Comparison of ENCODE assay signal across 11 mouse cellular contexts in the genomic region with DNA sequence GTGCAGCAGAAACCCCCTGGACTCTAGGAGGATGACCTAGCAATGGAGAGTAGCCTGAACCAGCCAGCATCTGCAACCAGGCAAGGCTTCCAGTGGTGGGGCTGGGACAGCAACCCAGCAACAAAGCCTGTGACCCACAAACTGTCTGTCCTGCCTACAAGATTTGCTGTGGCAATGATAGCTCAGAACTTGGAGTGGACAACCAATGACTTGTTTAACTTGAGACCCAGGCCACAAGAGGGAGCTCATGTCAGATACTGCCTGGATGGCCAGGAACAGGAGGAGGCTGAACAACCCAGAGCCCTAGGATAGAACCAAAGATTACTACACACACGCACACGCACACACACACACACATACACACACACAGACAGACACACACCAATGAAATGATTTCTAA. TPM values are rescaled to one million over a fixed set of nuclear protein-coding genes. Genes with fewer than 3 reads are reported as not detected.
DNase-seq lines count a peak whose midpoint lies in the region; ATAC-seq and TF ChIP-seq lines count a peak whose summit lies in the region.
"Had no signal": no experiment of that assay in that cellular context is flagged by ENCODE, and none has a peak within 500 bp of the region (broad histone marks: within the 10 kb centered on the region; RNA-seq: fewer than 3 reads in every experiment).

No protein-coding gene starts in this region.

- DNase-seq in layer of hippocampus, adult 11-12 months (ENCODE audit: low spot score), result peak; percentile 29
- DNase-seq in layer of hippocampus, postnatal 14 days (ENCODE audit: low spot score in 2 of 2), result no peak
- peak; percentile 19 for DNase-seq in ES-E14 (ENCODE audit: low read depth, low spot score)
- DNase-seq in brain, embryonic 14.5 days (ENCODE audit: low read depth), result peak; percentile 8
- DNase-seq in naive thymus-derived CD4-positive, alpha-beta T cell, adult 2 months (ENCODE audit: low read depth), result peak; percentile 67
- no peak for DNase-seq in ovary, adult 18-20 months (ENCODE audit: low spot score)

- H3K36me3 ChIP-seq in ES-E14 (ENCODE audit: control insufficient read depth, insufficient read depth, low read length, poor library complexity, severe bottlenecking), result no peaks in the 10 kb centered on the region
- no peaks in the 10 kb centered on the region for H3K36me3 ChIP-seq in hindbrain, embryonic 12.5 days
- H3K36me3 ChIP-seq: embryonic facial prominence, embryonic 12.5 days had no signal

- no peak overlapping the region for H3K27ac ChIP-seq in ES-E14 (ENCODE audit: insufficient read depth, low read depth, low read length, poor library complexity, severe bottlenecking)
- no peak overlapping the region for H3K27ac ChIP-seq in hindbrain, embryonic 12.5 days
- H3K27ac ChIP-seq: embryonic facial prominence, embryonic 12.5 days had no signal

- no peaks in the 10 kb centered on the region for H3K27me3 ChIP-seq in hindbrain, embryonic 12.5 days

- peak; percentile 53 to 71; a peak in 2 of 4 replicates for ATAC-seq in hematopoietic stem cell, adult 5-6 weeks (replicated peaks in 1 of 2; ENCODE audit: insufficient read depth in 1 of 2, low FRiP score in 2 of 2, low TSS enrichment in 1 of 2, low read depth in 1 of 2, poor library complexity in 2 of 2, severe bottlenecking in 2 of 2)
- ATAC-seq in hindbrain, embryonic 12.5 days (ENCODE audit: low FRiP score), result no peak

- 58% methylated on average over 2 of the region's 2 CpGs for WGBS in hindbrain, embryonic 12.5 days

- H3K9me3 ChIP-seq in ES-E14 (ENCODE audit: control insufficient read depth, insufficient read depth, low read depth, low read length), result no peaks in the 10 kb centered on the region
- H3K9me3 ChIP-seq in hindbrain, embryonic 12.5 days (replicated peaks), result no peaks in the 10 kb centered on the region
- H3K9me3 ChIP-seq: embryonic facial prominence, embryonic 12.5 days had no signal

- in situ Hi-C loops in ES-E14 (cut with MboI; ENCODE audit: low sequenced_read_pairs in 2 of 2, unreplicated experiment in 2 of 2), result no loop called here

- TF ChIP-seq CTCF in brain, embryonic 14.5 days (IDR thresholded peaks at IDR 0.05; ENCODE audit: borderline replicate concordance, extremely low read depth, insufficient read depth, insufficient read length), result no peak

- H3K4me1 ChIP-seq in ES-E14 (ENCODE audit: control insufficient read depth in 2 of 2, insufficient read depth in 2 of 2, low read length in 2 of 2, poor library complexity in 1 of 2), result no peaks in the 10 kb centered on the region
- no peaks in the 10 kb centered on the region for H3K4me1 ChIP-seq in hindbrain, embryonic 12.5 days
- H3K4me1 ChIP-seq: embryonic facial prominence, embryonic 12.5 days had no signal

- no peak overlapping the region for H3K9ac ChIP-seq in ES-E14 (ENCODE audit: insufficient read depth, low read depth, low read length, poor library complexity, severe bottlenecking)
- no peak overlapping the region for H3K9ac ChIP-seq in hindbrain, embryonic 12.5 days
- H3K9ac ChIP-seq: embryonic facial prominence, embryonic 12.5 days had no signal

- no peak for TF ChIP-seq POLR2A in brain, embryonic 14.5 days (IDR thresholded peaks at IDR 0.05; ENCODE audit: borderline replicate concordance, extremely low read depth, insufficient read depth, insufficient read length, poor library complexity, severe bottlenecking)

- no peak overlapping the region for H3K4me3 ChIP-seq in ES-E14 (ENCODE audit: insufficient read depth in 1 of 2, low read depth in 1 of 2, low read length in 2 of 2, poor library complexity in 1 of 2, severe bottlenecking in 1 of 2)
- H3K4me3 ChIP-seq in hindbrain, embryonic 12.5 days, result no peak overlapping the region
- H3K4me3 ChIP-seq: embryonic facial prominence, embryonic 12.5 days had no signal

- H3K4me2 ChIP-seq in hindbrain, embryonic 12.5 days (replicated peaks), result no peak overlapping the region
- H3K4me2 ChIP-seq: embryonic facial prominence, embryonic 12.5 days had no signal

TF ChIP-seq in ES-E14, 5 proteins besides CTCF, POLR2A, EP300 and RAD21:
- TF ChIP-seq MAFK (IDR thresholded peaks at IDR 0.05; ENCODE audit: insufficient read depth, low read depth, low read length) (no peak), HCFC1 (IDR thresholded peaks at IDR 0.05; ENCODE audit: borderline replicate concordance, insufficient read depth, low read length) (no peak), ZC3H11A (IDR thresholded peaks at IDR 0.05; ENCODE audit: borderline replicate concordance, low read depth, low read length) (no peak), CHD2 (IDR thresholded peaks at IDR 0.05; ENCODE audit: low read depth, low read length) (no peak), ZNF384 (IDR thresholded peaks at IDR 0.05; ENCODE audit: low read depth, low read length) (no peak)

RNA-seq across cellular contexts. Expression of a gene that starts 23.7 kb away (rescaled TPM):
- not detected for total RNA-seq in layer of hippocampus, postnatal 14 days (2021)
- total RNA-seq in ES-E14 (2012; rRNA removed), result not detected in 2 replicates
- polyA plus RNA-seq in brain, embryonic 14.5 days (2012; rRNA removed), result 0.08 TPM in 1 of 2 replicates, not detected in the other
- not detected in 2 replicates for total RNA-seq in hematopoietic stem cell, adult 5-6 weeks (2017)
- polyA plus RNA-seq in hindbrain, embryonic 12.5 days (2016; fragmentation: Nextera tagmentation; extraction: Ambion mirVana), result not detected in 2 replicates
- total RNA-seq: left cerebral cortex, postnatal 10 days had no signal
- polyA plus RNA-seq: embryonic facial prominence, embryonic 12.5 days; neural tube, embryonic 14.5 days had no signal

RNA-seq across cellular contexts. Expression of a gene that starts 33.2 kb away (rescaled TPM):
- total RNA-seq in layer of hippocampus, postnatal 14 days (2021), result 10 to 100 TPM; 17.7 to 25.1 TPM
- 25.5 and 36.0 TPM in 2 replicates for total RNA-seq in ES-E14 (2012; rRNA removed)
- polyA plus RNA-seq in brain, embryonic 14.5 days (2012; rRNA removed), result 44.6 and 45.2 TPM in 2 replicates
- total RNA-seq in hematopoietic stem cell, adult 5-6 weeks (2017), result 14.7 and 19.3 TPM in 2 replicates
- 45.0 and 51.6 TPM in 2 replicates for polyA plus RNA-seq in hindbrain, embryonic 12.5 days (2016; fragmentation: Nextera tagmentation; extraction: Ambion mirVana)

RNA-seq across cellular contexts. Expression of a gene that starts 50.8 kb away (rescaled TPM):
- total RNA-seq in layer of hippocampus, postnatal 14 days (2021), result 1 to 10 TPM; 5.0 to 5.1 TPM
- 2.2 and 5.4 TPM in 2 replicates for total RNA-seq in ES-E14 (2012; rRNA removed)
- 9.1 and 9.5 TPM in 2 replicates for polyA plus RNA-seq in brain, embryonic 14.5 days (2012; rRNA removed)
- total RNA-seq in hematopoietic stem cell, adult 5-6 weeks (2017), result 4.9 and 6.8 TPM in 2 replicates
- 9.2 and 10.8 TPM in 2 replicates for polyA plus RNA-seq in hindbrain, embryonic 12.5 days (2016; fragmentation: Nextera tagmentation; extraction: Ambion mirVana)

Comparison
In these comparisons a context has a peak if more than half of its experiments do, and no peak if none do; other contexts are left out.
1. DNase-seq: peak in layer of hippocampus, adult 11-12 months (single experiment), ES-E14 (single experiment), brain, embryonic 14.5 days (single experiment) and naive thymus-derived CD4-positive, alpha-beta T cell, adult 2 months (single experiment); none in layer of hippocampus, postnatal 14 days (0 of 2) and ovary, adult 18-20 months (single experiment).